Mouse (Mus musculus) myocyte (in vitro differentiated cells): ENCODE results near the gene Eaf1.

Source experiments
- MYOG ChIP-seq, 3 experiments: IDR thresholded peaks; one replicate each; pipeline ENCODE4 v1.6.1; 2011; ENCODE audit warnings: control low read depth in 2 of 3, low read depth in 2 of 3, mild to moderate bottlenecking in 2 of 3; ENCODE audit not compliant: insufficient read length in 2 of 3, control insufficient read depth in 1 of 3, insufficient read depth in 1 of 3
- POLR2A ChIP-seq: IDR thresholded peaks from one replicate; pipeline ENCODE4 v1.6.1; 2011; ENCODE audit warnings: low read depth, mild to moderate bottlenecking, control low read depth, moderate library complexity; ENCODE audit not compliant: insufficient read length
- TCF3 ChIP-seq: IDR thresholded peaks from one replicate; pipeline ENCODE4 v1.6.1; 2011; ENCODE audit warnings: low read depth, control low read depth; ENCODE audit not compliant: insufficient read length

DNA sequence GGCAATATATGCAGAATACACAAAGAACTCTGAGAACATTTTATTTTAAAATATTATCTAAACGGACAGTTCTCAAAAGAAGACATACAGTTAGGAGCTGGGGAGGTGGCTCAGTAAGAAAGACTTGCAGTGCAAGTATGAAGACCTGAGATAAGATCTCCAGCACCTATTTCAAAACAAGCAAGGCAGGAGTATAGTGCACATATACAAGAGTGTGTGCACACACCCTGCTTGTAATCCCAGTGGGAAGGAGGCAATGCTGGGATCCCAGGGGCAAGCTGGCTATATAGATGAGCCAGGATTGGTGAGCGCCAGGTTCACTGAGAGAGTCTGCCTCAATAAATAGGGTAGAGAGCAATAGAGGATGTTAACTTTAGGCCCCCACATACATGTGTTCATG lies 21.7 kb downstream of the Eaf1 start:
- no peak for TF ChIP-seq POLR2A
- TF ChIP-seq TCF3, result no peak
- no peak for TF ChIP-seq MYOG (IDR thresholded peaks at IDR 0.05; ENCODE audit: control insufficient read depth in 1 of 3, insufficient read depth in 1 of 3, insufficient read length in 2 of 3, low read depth in 2 of 3)
